Mouse (Mus musculus) midbrain, embryonic 15.5 days (tissue): ENCODE measurements at regions not wholly inside any gene's neighbourhood (a gene's known extent, or its start where the extent isn't known, plus 50 kb on each side); places are given as distances from the start of the nearest gene placed in this dataset.

ENCODE experiments used
- ATAC-seq: fragments of 200-750 bp; cut with Nextera tagmentation; replicated peaks from 2 replicates; pipeline ENCODE4 v1.8.0; 2017; ENCODE audit warnings: moderate TSS enrichment
- H3K27ac ChIP-seq: fragments of 300-500 bp; sonication (generic); 2 replicates; pipeline ENCODE4 v1.5.1; 2015; ENCODE audit warnings: mild to moderate bottlenecking, inconsistent platforms
- H3K27me3 ChIP-seq: fragments of 300-500 bp; sonication (generic); replicated peaks from 2 replicates; pipeline ENCODE4 v1.6.1; 2015; ENCODE audit warnings: inconsistent platforms
- H3K36me3 ChIP-seq: fragments of 300-500 bp; sonication (generic); replicated peaks from 2 replicates; pipeline ENCODE4 v1.6.1; 2015; ENCODE audit warnings: inconsistent platforms
- H3K4me1 ChIP-seq: fragments of 300-500 bp; sonication (generic); 2 replicates; pipeline ENCODE4 v1.6.1; 2015; ENCODE audit warnings: inconsistent platforms
- H3K4me2 ChIP-seq: fragments of 300-500 bp; sonication (generic); 2 replicates; pipeline ENCODE4 v1.6.1; 2015; ENCODE audit warnings: inconsistent platforms, mild to moderate bottlenecking, moderate library complexity
- H3K4me3 ChIP-seq: fragments of 300-500 bp; sonication (generic); 2 replicates; pipeline ENCODE4 v1.5.1; 2015; ENCODE audit warnings: mild to moderate bottlenecking, inconsistent platforms
- H3K9ac ChIP-seq: fragments of 300-500 bp; sonication (generic); 2 replicates; pipeline ENCODE4 v1.6.1; 2015; ENCODE audit warnings: mild to moderate bottlenecking, inconsistent platforms
- H3K9me3 ChIP-seq: fragments of 300-500 bp; sonication (generic); 2 replicates; pipeline ENCODE4 v1.6.1; 2016; ENCODE audit warnings: inconsistent platforms
- WGBS: fragments of 180-500 bp; shearing (Covaris S2); methylation state at CpG from one replicate; pipeline ENCODE4 v1.1.7; 2015; ENCODE audit warnings: mixed read lengths; 5-methylcytosine and 5-hydroxymethylcytosine counted together

DNA sequence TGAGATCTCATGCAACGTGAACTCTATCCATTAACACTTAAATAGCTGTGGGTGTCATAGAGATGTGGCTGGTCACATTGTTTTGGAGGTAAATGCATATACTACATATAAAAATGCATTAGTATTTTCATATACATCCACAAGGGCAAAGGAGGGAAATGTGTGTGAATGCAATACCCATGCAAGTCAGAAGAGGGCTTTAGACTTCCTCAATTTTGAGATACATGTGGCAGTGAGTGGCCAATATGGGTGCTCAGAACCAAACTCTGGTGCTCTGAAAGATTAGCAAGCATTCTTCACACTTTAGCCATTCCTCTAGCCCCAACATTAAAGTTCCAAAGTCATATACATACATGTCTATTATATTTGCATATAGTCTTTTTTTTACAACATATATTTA lies 895.5 kb upstream of the Zeb2 start:
- Histone ChIP-seq H3K4me1 (no peaks in the 10 kb centered on the region), H3K4me2 (no peak overlapping the region), H3K36me3 (no peaks in the 10 kb centered on the region), H3K27me3 (no peaks in the 10 kb centered on the region), H3K9me3 (no peaks in the 10 kb centered on the region), H3K4me3 (no peak overlapping the region), H3K27ac (no peak overlapping the region), H3K9ac (no peak overlapping the region)
- 92% methylated on average over 1 of the region's 1 CpGs for WGBS
- ATAC-seq: no peak

DNA sequence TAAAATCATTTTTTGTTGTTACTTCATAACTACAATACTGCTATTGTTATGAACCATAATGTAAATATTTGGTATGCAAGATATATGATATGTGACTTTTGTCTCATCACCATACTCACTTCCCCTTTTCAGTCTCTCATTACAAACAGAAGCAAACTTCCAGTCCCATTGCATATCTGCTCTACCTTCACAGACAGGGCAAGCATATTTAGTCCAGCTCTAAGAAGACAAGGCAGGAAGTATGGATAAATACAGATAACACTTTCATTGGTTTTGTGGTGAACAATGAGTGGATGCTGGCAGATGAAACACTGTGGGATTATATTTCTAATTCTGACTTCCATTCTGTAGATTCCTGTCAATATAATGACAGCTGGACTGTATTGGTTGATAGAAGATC lies 858.0 kb upstream of the Zeb2 start:
- no peak overlapping the region for H3K27ac ChIP-seq

DNA sequence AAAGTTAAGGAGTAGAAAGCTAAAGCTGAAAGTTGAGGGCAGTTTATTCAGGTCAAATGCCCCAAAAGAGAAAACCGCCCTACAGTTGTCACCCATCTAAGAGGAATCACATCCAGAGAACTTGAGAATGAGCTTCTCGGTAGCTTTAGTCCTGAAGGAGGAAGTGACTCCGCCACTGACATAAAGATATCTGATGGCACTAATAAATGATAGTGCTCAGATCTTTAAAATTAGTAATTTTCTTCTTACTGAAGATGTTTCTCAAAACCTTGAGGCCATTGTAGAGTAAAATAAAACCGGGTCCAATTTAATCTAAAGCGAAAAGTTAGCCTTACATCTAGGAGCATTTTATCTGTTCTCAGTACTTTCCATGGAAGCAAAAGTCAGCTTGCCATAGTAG lies 851.4 kb upstream of the Zeb2 start:
- WGBS: 89% methylated on average over 5 of the region's 5 CpGs
- no peak overlapping the region for H3K9ac ChIP-seq
- no peaks in the 10 kb centered on the region for H3K9me3 ChIP-seq
- no peaks in the 10 kb centered on the region for H3K27me3 ChIP-seq
- no peak for ATAC-seq
- H3K4me1 ChIP-seq: no peaks in the 10 kb centered on the region
- no peak overlapping the region for H3K4me3 ChIP-seq
- H3K36me3 ChIP-seq: no peaks in the 10 kb centered on the region
- no peak overlapping the region for H3K4me2 ChIP-seq
- H3K27ac ChIP-seq: no peak overlapping the region

More for the DNA sequence above, 858.0 kb upstream of the Zeb2 start:
- no peak overlapping the region for H3K4me2 ChIP-seq
- H3K4me1 ChIP-seq: no peaks in the 10 kb centered on the region
- ATAC-seq: no peak
- no peaks in the 10 kb centered on the region for H3K36me3 ChIP-seq
- H3K4me3 ChIP-seq: no peak overlapping the region
- no peaks in the 10 kb centered on the region for H3K9me3 ChIP-seq
- no peak overlapping the region for H3K9ac ChIP-seq
- no peaks in the 10 kb centered on the region for H3K27me3 ChIP-seq

GRCm38 (mm10) chr2:45956792-45957330 lies 839.7 kb upstream of the Zeb2 start:
- WGBS: 66% methylated on average over 4 of the region's 4 CpGs

DNA sequence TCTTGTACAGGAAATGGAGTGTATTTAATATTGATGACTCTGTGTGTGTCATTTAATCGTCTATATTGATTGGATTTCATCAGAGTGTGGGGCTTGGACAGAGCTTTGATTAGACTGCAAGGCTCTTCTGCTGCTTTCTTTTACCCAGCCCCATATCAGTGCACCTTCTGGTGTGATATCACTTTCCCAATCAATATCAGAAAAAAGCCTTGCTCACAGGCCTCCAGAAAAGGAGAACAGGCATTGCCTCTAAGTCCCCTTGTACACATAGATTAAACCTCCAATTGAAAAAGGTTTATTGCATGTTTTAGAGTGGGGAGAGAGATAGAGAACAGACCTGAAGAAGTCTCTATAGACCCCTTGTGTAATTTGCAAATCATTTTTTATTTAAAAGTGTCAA lies 831.6 kb upstream of the Zeb2 start:
- ATAC-seq: no peak
- Histone ChIP-seq H3K4me3 (no peak overlapping the region), H3K9me3 (no peaks in the 10 kb centered on the region), H3K9ac (no peak overlapping the region), H3K4me1 (no peaks in the 10 kb centered on the region), H3K36me3 (no peaks in the 10 kb centered on the region), H3K27ac (no peak overlapping the region), H3K4me2 (no peak overlapping the region), H3K27me3 (no peaks in the 10 kb centered on the region)
- WGBS: 75% methylated on average over 1 of the region's 1 CpGs

More at GRCm38 (mm10) chr2:45956792-45957330, 839.7 kb upstream of the Zeb2 start:
- no peak overlapping the region for H3K4me2 ChIP-seq
- H3K9ac ChIP-seq: no peak overlapping the region
- no peaks in the 10 kb centered on the region for H3K27me3 ChIP-seq
- H3K36me3 ChIP-seq: no peaks in the 10 kb centered on the region
- no peak for ATAC-seq
- no peaks in the 10 kb centered on the region for H3K4me1 ChIP-seq
- H3K27ac ChIP-seq: no peak overlapping the region
- no peak overlapping the region for H3K4me3 ChIP-seq
- no peaks in the 10 kb centered on the region for H3K9me3 ChIP-seq

DNA sequence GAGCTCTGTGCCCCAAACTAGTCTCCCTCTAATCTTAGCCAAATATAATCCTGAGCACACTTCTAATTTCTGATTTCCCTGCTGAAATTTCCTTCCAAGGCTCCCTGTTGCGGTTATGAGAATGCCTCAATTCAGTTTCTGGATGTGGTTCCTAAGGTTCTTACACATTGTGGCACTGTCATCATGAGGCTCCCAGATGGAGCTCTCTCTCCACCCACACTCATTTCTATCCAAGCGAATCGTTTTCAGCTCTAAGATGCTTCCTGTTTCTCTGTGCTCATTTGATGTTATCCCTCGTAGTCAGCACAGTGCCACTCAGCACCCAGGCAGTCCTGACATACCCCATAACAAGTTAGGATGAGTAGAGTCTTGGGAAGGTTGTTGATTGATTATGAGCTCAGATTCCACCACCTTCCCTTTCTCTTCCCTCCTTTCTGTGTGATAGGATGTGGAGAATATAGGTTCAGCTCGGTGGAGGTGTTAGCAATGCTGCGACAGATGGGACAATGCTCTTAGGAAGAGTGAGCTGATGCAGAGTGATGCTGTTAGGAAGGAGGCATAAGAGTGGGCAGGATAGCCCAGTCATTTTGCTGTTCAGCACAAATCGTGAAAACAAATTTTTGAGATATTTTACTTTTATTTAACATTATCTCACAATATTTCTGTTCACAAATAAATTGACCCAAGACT lies 808.7 kb upstream of the Zeb2 start:
- Histone ChIP-seq H3K4me1 (no peaks in the 10 kb centered on the region), H3K9me3 (no peaks in the 10 kb centered on the region), H3K4me3 (no peak overlapping the region), H3K36me3 (no peaks in the 10 kb centered on the region), H3K4me2 (no peak overlapping the region), H3K9ac (no peak overlapping the region), H3K27ac (no peak overlapping the region), H3K27me3 (no peaks in the 10 kb centered on the region)
- ATAC-seq: no peak
- 85% methylated on average over 7 of the region's 7 CpGs for WGBS

DNA sequence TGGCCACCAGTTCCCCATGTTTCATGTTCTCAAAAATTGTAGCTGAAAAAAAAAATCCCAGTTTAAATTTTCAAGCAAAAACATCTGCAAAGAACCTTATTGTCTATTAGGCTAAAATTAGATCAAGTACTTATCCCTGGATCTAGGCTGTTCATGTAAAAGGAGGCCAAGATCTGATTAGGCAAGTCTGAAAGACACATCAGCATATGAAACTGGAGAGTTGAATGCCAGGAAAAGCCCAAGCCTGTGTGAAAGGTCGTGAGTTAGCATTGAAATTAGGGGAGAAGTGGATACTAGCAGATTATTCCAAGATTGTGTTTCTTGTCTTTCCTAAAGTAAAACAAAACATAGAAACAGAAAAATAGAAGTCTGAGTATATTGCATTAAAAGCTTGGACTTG lies 791.7 kb upstream of the Zeb2 start:
- Histone ChIP-seq H3K4me3 (no peak overlapping the region), H3K36me3 (no peaks in the 10 kb centered on the region), H3K27ac (no peak overlapping the region), H3K27me3 (no peaks in the 10 kb centered on the region), H3K9me3 (no peaks in the 10 kb centered on the region), H3K9ac (no peak overlapping the region), H3K4me1 (no peaks in the 10 kb centered on the region), H3K4me2 (no peak overlapping the region)
- no peak for ATAC-seq
- 36% methylated on average over 1 of the region's 1 CpGs for WGBS

DNA sequence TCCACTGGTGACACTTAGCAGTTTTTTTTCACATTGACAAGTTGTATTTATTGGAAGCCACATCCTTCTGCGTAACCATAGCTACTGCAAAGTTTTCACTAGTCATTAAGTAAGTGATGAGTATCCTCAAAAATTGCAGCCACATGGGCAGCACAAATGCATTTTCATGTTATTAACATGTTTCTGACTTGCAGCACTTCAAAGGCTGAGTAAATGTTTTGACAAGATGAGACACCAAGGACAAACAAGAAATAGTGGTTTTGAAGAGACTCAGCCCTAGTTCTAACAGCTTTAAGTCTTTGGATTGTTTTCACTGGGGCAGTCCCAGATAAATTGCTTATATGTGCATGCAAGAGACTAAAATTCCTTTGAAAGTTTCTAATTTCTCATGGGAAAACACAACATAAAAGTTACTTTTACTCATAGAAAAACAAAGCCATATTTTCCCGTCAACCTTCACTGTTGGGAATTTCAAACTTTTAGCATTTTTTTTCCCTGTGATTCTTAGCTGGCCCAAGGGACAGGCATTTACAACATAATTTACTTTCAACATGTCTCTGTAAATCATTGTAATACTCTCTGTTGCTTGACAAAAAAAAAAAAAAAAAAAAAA lies 787.5 kb upstream of the Zeb2 start:
- Histone ChIP-seq H3K27me3 (no peaks in the 10 kb centered on the region), H3K27ac (no peak overlapping the region), H3K4me1 (no peaks in the 10 kb centered on the region), H3K9me3 (no peaks in the 10 kb centered on the region), H3K9ac (no peak overlapping the region), H3K36me3 (no peaks in the 10 kb centered on the region), H3K4me2 (no peak overlapping the region), H3K4me3 (no peak overlapping the region)
- whole genome bisulfite sequencing: 84% methylated on average over 2 of the region's 2 CpGs
- ATAC-seq: no peak

DNA sequence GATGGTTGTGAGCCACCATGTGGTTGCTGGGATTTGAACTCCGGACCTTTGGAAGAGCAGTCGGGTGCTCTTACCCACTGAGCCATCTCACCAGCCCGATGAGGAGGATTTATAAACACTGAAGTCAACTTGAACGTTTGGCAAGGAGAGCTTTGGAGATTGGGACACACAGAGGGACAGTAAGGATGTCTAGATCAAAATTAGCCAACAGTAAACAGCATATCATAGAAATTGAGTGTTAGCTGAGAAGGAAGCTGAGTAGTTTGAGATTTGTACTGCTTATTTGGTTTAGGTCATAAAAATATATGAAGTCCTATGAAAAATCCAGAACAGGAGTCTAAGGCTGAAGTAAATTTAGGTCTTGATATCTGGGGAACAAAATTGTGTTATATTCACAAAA lies 786.9 kb upstream of the Zeb2 start:
- Histone ChIP-seq H3K9ac (no peak overlapping the region), H3K36me3 (no peaks in the 10 kb centered on the region), H3K27me3 (no peaks in the 10 kb centered on the region), H3K9me3 (no peaks in the 10 kb centered on the region), H3K4me2 (no peak overlapping the region), H3K4me3 (no peak overlapping the region), H3K27ac (no peak overlapping the region), H3K4me1 (no peaks in the 10 kb centered on the region)
- 93% methylated on average over 4 of the region's 4 CpGs for WGBS
- no peak for ATAC-seq

DNA sequence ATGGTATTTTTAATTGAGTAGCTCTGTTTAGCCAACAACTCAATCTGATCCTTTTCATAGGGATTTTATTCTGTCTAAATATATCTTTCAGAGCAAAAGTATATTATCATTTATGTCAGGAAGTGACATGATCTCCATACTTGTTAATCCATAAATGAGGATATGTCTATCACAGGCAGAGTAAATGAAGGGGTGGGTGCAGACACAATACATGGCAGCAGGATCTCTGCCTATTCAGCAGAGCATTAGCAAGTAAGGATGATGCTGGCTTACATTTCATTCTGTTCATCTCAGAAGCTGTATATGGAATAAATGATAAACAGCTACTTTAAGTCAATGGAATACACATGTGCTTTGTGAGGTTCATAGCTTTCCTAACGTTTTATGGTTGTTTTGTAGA lies 786.2 kb upstream of the Zeb2 start:
- Histone ChIP-seq H3K4me3 (no peak overlapping the region), H3K27ac (no peak overlapping the region), H3K4me2 (no peak overlapping the region), H3K27me3 (no peaks in the 10 kb centered on the region), H3K4me1 (no peaks in the 10 kb centered on the region), H3K36me3 (no peaks in the 10 kb centered on the region), H3K9me3 (no peaks in the 10 kb centered on the region), H3K9ac (no peak overlapping the region)
- WGBS: 78% methylated on average over 1 of the region's 1 CpGs
- ATAC-seq: no peak

DNA sequence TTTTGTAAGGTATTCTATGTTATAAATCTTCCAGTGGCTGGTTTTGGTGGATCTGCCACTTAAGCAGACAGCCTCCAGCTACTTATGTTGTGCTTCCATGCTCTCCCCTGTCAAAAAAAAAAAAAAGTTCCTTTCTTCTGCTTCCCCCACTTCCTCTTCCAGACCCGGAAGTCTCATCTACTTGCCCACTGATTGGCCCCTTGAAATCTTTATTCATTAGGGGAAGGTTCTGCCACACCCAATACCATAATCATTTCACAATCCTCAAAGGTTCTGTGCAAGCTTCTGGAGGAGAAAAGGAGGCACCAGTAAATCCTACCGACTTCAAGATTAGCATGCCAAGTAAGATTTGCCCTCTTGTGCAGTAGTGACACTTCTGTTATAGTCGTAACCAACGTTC lies 784.7 kb upstream of the Zeb2 start:
- no peaks in the 10 kb centered on the region for H3K36me3 ChIP-seq
- no peak for ATAC-seq
- 93% methylated on average over 4 of the region's 4 CpGs for WGBS
- no peak overlapping the region for H3K27ac ChIP-seq
- H3K4me3 ChIP-seq: no peak overlapping the region
- H3K27me3 ChIP-seq: no peaks in the 10 kb centered on the region
- H3K9ac ChIP-seq: no peak overlapping the region
- no peaks in the 10 kb centered on the region for H3K4me1 ChIP-seq
- H3K9me3 ChIP-seq: no peaks in the 10 kb centered on the region
- no peak overlapping the region for H3K4me2 ChIP-seq

DNA sequence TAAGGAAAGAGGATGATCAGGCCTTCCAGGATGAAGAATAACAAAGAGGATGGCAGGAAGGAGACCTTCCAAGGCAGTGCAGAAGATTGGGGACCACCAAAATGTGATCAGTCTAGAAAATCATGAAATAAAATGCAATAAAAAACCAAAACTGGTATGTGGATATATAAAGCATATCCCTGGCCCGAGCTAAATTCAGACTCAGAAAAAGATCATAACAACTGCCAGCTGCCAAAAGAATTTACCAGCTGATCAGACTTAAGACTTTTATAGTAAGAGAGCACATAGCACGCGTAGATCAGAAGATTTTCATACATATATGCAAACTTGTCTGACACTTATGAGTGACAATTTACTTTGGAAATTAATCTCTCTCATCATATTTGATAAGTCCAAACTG lies 767.5 kb upstream of the Zeb2 start:
- H3K36me3 ChIP-seq: no peaks in the 10 kb centered on the region
- WGBS: 94% methylated on average over 3 of the region's 3 CpGs
- no peak for ATAC-seq
- H3K9ac ChIP-seq: no peak overlapping the region
- no peak overlapping the region for H3K4me2 ChIP-seq
- no peaks in the 10 kb centered on the region for H3K9me3 ChIP-seq
- H3K4me1 ChIP-seq: no peaks in the 10 kb centered on the region
- no peak overlapping the region for H3K4me3 ChIP-seq
- no peak overlapping the region for H3K27ac ChIP-seq
- H3K27me3 ChIP-seq: no peaks in the 10 kb centered on the region

GRCm38 (mm10) chr2:45878656-45879055 lies 761.5 kb upstream of the Zeb2 start:
- H3K27me3 ChIP-seq: no peaks in the 10 kb centered on the region
- no peaks in the 10 kb centered on the region for H3K4me1 ChIP-seq
- no peaks in the 10 kb centered on the region for H3K36me3 ChIP-seq
- no peak for ATAC-seq
- H3K9me3 ChIP-seq: no peaks in the 10 kb centered on the region
- H3K4me3 ChIP-seq: no peak overlapping the region
- H3K4me2 ChIP-seq: no peak overlapping the region
- no peak overlapping the region for H3K9ac ChIP-seq
- no peak overlapping the region for H3K27ac ChIP-seq
